Mouse (Mus musculus): ENCODE measurements at regions not wholly inside any gene's neighbourhood (a gene's known extent, or its start where the extent isn't known, plus 50 kb on each side); places are given as distances from the start of the nearest gene placed in this dataset.

DNA sequence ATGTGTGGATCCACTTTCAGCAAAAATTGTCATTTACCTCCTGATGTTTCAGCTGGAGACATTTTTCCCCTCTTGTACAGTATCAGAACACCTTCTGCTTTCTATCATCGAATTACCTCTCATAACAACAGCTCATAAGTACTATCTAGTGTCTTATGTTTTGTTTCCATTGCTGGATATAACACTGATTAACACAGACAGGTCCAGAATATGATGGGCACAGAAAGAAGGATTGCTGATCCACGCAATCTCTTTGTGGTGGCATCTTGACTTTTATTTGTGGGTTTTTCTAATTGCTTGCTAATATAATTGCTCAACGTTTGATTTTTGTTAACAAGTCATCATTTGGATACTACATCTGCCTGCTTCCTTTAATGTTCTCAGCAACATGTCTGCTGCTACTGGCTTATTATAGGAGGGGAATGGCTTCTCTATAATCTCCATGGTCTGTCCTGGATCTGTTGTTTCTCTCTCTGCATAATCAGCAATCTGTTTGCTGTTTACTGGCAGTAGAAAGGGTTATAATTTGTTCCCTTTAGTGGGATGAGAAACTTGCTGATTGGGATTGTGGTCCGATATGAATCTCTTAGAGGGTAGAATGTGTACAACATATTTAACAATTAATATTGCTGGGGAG lies 320.2 kb upstream of the 2610001J05Rik start:
- no peak for TF ChIP-seq EP300 (IDR thresholded peaks at IDR 0.05; ENCODE audit: low read depth)
- no peak for TF ChIP-seq CTCF (IDR thresholded peaks at IDR 0.05; ENCODE audit: low read depth)

Measured in liver, postnatal 0 days (tissue).